Mouse (Mus musculus) liver, postnatal 0 days (tissue): Measurements from ENCODE around the gene Pgam2.
A peak's percentile ranks its signal among the peaks of the same experiment; 100 is the strongest.

Experiments used
- CTCF ChIP-seq: sonication (generic); IDR thresholded peaks from 2 replicates; pipeline ENCODE4 v1.5.1; 2016; ENCODE audit warnings: antibody characterized with exemption, low read depth
- EP300 ChIP-seq: IDR thresholded peaks from 2 replicates; pipeline ENCODE4 v1.6.1; 2016; ENCODE audit warnings: antibody characterized with exemption, low read depth, mild to moderate bottlenecking

DNA sequence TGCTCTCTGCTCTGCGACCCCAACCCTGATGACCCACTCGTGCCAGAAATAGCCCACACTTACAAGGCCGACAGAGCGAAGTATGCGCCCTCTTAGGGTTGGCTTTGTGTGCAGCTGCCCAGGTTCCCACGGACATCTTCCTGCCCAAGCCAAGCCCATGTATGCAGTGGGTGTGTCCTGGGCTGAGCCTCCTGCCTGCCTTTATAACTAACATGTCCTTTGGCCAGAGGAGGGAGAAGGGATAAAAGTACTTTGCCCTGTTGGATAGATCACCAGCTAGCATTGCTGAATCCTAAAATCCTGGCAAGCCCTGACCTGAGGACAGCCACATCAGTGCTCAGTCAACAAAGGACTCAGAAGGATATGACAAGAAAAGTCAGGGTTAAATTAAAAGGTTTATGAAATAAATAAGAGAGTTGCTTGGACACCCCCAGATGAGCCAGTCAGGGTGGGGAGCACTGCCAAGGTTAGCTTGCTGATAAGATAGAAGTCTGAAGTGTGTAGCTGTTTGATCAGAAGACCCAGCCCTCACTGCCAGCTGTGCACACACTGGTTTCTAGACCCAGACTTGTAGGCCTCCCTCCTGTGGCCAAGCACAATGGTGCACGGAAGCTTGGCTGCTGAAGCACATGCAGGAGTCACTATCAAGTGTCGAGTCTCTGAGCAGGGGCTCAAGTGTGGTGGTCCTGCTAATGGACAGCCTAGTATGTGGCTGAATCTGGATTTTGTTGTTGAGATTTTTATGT lies 21.2 kb downstream of the Pgam2 start:
- TF ChIP-seq CTCF, result peak; percentile 60
- no peak for TF ChIP-seq EP300
